In genomic region chr16:38395060-38395730, GRCm38 (mm10) we compare ENCODE assay signal across 26 mouse cellular contexts. TPM values are rescaled to one million over a fixed set of nuclear protein-coding genes. Genes with fewer than 3 reads are reported as not detected.
DNase-seq lines count a peak whose midpoint lies in the region; ATAC-seq and TF ChIP-seq lines count a peak whose summit lies in the region.
"Had no signal": no experiment of that assay in that cellular context is flagged by ENCODE, and none has a peak within 500 bp of the region (broad histone marks: within the 10 kb centered on the region; RNA-seq: fewer than 3 reads in every experiment).

No protein-coding gene starts in this region.

- DNase-seq in heart, embryonic 10.5 days (ENCODE audit: low spot score), result no peak
- peak; percentile 53 for DNase-seq in 416B (ENCODE audit: low read depth)
- DNase-seq in cerebellum, adult 11-12 months, result no peak
- DNase-seq in right cerebral cortex, postnatal 4 days, result no peak
- DNase-seq: adrenal gland, postnatal 36 days; cerebellum, adult 9-10 months; heart, postnatal 36 days; kidney, postnatal 4 days; layer of hippocampus, adult 9-11 months; lung, embryonic 14.5 days; lung, postnatal 4 days; midbrain, embryonic 14.5 days had no signal

- no peak overlapping the region for H3K27ac ChIP-seq in heart, embryonic 13.5 days (replicated peaks)
- no peak overlapping the region for H3K27ac ChIP-seq in heart, embryonic 10.5 days
- H3K27ac ChIP-seq in bone marrow, adult 2 months (ENCODE audit: control insufficient read depth, insufficient read depth, low read depth, low read length, poor library complexity), result peak overlapping the region; percentile 5; the same call in 1 of the 2 replicates
- H3K27ac ChIP-seq: embryonic facial prominence, embryonic 15.5 days; hindbrain, embryonic 14.5 days; intestine, embryonic 15.5 days; limb, embryonic 10.5 days had no signal

- no peak for ATAC-seq in heart, embryonic 13.5 days (ENCODE audit: extremely low read depth, insufficient number of reproducible peaks, low FRiP score, low TSS enrichment)
- peak; percentile 13 for ATAC-seq in megakaryocyte progenitor cell, adult 5-6 weeks (replicated peaks; ENCODE audit: poor library complexity)
- ATAC-seq in inflammation-experienced regulatory T-cells, adult 6 months, result no peak
- ATAC-seq: forebrain, embryonic 16.5 days had no signal

- H3K4me3 ChIP-seq in heart, embryonic 13.5 days, result no peak overlapping the region
- no peak overlapping the region for H3K4me3 ChIP-seq in heart, embryonic 10.5 days
- H3K4me3 ChIP-seq in bone marrow, adult 2 months (replicated peaks; ENCODE audit: control insufficient read depth, low read depth, low read length), result no peak overlapping the region
- H3K4me3 ChIP-seq: embryonic facial prominence, embryonic 15.5 days; intestine, embryonic 15.5 days; limb, embryonic 10.5 days had no signal

- H3K36me3 ChIP-seq in heart, embryonic 13.5 days, result no peaks in the 10 kb centered on the region
- H3K36me3 ChIP-seq in heart, embryonic 10.5 days, result no peaks in the 10 kb centered on the region
- H3K36me3 ChIP-seq: embryonic facial prominence, embryonic 15.5 days; intestine, embryonic 15.5 days; limb, embryonic 10.5 days had no signal

- H3K4me1 ChIP-seq in heart, embryonic 13.5 days, result peaks cover 34% of the 10 kb centered on the region
- H3K4me1 ChIP-seq in heart, embryonic 10.5 days, result peaks cover 17% of the 10 kb centered on the region
- H3K4me1 ChIP-seq in bone marrow, adult 2 months (ENCODE audit: control insufficient read depth, insufficient read depth, low read length), result peaks cover 4% of the 10 kb centered on the region; the same call in 1 of the 2 replicates

- no peak for TF ChIP-seq POLR2A in bone marrow, adult 2 months (IDR thresholded peaks at IDR 0.05; ENCODE audit: borderline replicate concordance, control insufficient read depth, low read depth, low read length)

- H3K9me3 ChIP-seq in heart, embryonic 13.5 days, result no peaks in the 10 kb centered on the region
- no peaks in the 10 kb centered on the region for H3K9me3 ChIP-seq in heart, embryonic 10.5 days
- H3K9me3 ChIP-seq: embryonic facial prominence, embryonic 15.5 days; intestine, embryonic 15.5 days; limb, embryonic 10.5 days had no signal

- WGBS in heart, embryonic 13.5 days, result 70% methylated on average over 6 of the region's 6 CpGs
- 64% methylated on average over 6 of the region's 6 CpGs for WGBS in heart, embryonic 10.5 days
- 32% methylated on average over 6 of the region's 6 CpGs for WGBS in bone marrow, adult 2 months

- H3K27me3 ChIP-seq in heart, embryonic 13.5 days (replicated peaks), result 0 out of 2 replicates have a peak, but pooled peaks cover 4% of the 10 kb centered on the region
- H3K27me3 ChIP-seq in heart, embryonic 10.5 days (ENCODE audit: insufficient read depth, poor library complexity, severe bottlenecking), result no peaks in the 10 kb centered on the region
- H3K27me3 ChIP-seq: embryonic facial prominence, embryonic 15.5 days; intestine, embryonic 15.5 days had no signal

- H3K9ac ChIP-seq in heart, embryonic 13.5 days, result 0 out of 2 replicates have a peak overlapping the region, but pooled peaks have one; percentile 5
- H3K9ac ChIP-seq: embryonic facial prominence, embryonic 15.5 days; hindbrain, embryonic 14.5 days; intestine, embryonic 15.5 days; lung, embryonic 14.5 days had no signal

- no peak overlapping the region for H3K4me2 ChIP-seq in heart, embryonic 13.5 days
- H3K4me2 ChIP-seq: embryonic facial prominence, embryonic 15.5 days; hindbrain, embryonic 14.5 days; intestine, embryonic 15.5 days had no signal

- no peak for TF ChIP-seq CTCF in bone marrow, adult 2 months (IDR thresholded peaks at IDR 0.05; ENCODE audit: control insufficient read depth, insufficient read depth, low read length)

RNA-seq across cellular contexts. Expression of gene Popdc2, which starts 33.2 kb away (rescaled TPM):
- polyA plus RNA-seq in heart, embryonic 13.5 days (2015; fragmentation: Nextera tagmentation; extraction: Ambion mirVana), result 298 and 317 TPM in 2 replicates
- 230 and 378 TPM in 2 replicates for polyA plus RNA-seq in heart, embryonic 10.5 days (2016; fragmentation: Nextera tagmentation; extraction: Ambion mirVana)
- polyA plus RNA-seq in bone marrow, adult 2 months (2011; ENCODE audit: insufficient read depth, insufficient read length, low replicate concordance, missing spikeins), result 12.5 and 20.9 TPM in 2 replicates
- 0.27 and 0.62 TPM in 2 replicates for total RNA-seq in megakaryocyte progenitor cell, adult 5-6 weeks (2015)
- not detected in 2 replicates for total RNA-seq in megakaryocyte progenitor cell, adult 5-6 weeks (2017)
- polyA plus RNA-seq in inflammation-experienced regulatory T-cells, adult 6 months (2017; shearing (Covaris generic)), result 10 to 100 TPM in 1 of 3 experiments, 1 to 10 TPM in 1, under 1 TPM in 1; 0.95 to 10.3 (median 2.3) TPM

RNA-seq across cellular contexts. Expression of gene Pla1a, which starts 37.8 kb away (rescaled TPM):
- polyA plus RNA-seq in heart, embryonic 13.5 days (2015; fragmentation: Nextera tagmentation; extraction: Ambion mirVana), result 0.37 and 0.69 TPM in 2 replicates
- 0.19 and 0.37 TPM in 2 replicates for polyA plus RNA-seq in heart, embryonic 10.5 days (2016; fragmentation: Nextera tagmentation; extraction: Ambion mirVana)
- polyA plus RNA-seq in bone marrow, adult 2 months (2011; ENCODE audit: insufficient read depth, insufficient read length, low replicate concordance, missing spikeins), result 1.5 TPM in 1 of 2 replicates, not detected in the other
- not detected in 2 replicates for total RNA-seq in megakaryocyte progenitor cell, adult 5-6 weeks (2015)
- not detected in 2 replicates for total RNA-seq in megakaryocyte progenitor cell, adult 5-6 weeks (2017)
- under 1 TPM in 1 of 3 experiments, not detected in 2; 0.30 TPM for polyA plus RNA-seq in inflammation-experienced regulatory T-cells, adult 6 months (2017; shearing (Covaris generic))

RNA-seq across cellular contexts. Expression of gene Gm21987, which starts 48.4 kb away (rescaled TPM):
- polyA plus RNA-seq in heart, embryonic 13.5 days (2015; fragmentation: Nextera tagmentation; extraction: Ambion mirVana), result 5.1 and 5.7 TPM in 2 replicates
- polyA plus RNA-seq in heart, embryonic 10.5 days (2016; fragmentation: Nextera tagmentation; extraction: Ambion mirVana), result 1.3 and 4.6 TPM in 2 replicates
- not detected in 2 replicates for polyA plus RNA-seq in bone marrow, adult 2 months (2011; ENCODE audit: insufficient read depth, insufficient read length, low replicate concordance, missing spikeins)
- total RNA-seq in megakaryocyte progenitor cell, adult 5-6 weeks (2015), result not detected in 2 replicates
- not detected in 2 replicates for total RNA-seq in megakaryocyte progenitor cell, adult 5-6 weeks (2017)
- not detected for polyA plus RNA-seq in inflammation-experienced regulatory T-cells, adult 6 months (2017; shearing (Covaris generic))
- total RNA-seq: ES-E14; gastrocnemius, adult 18-20 months; heart, postnatal 36 days; left cerebral cortex, adult 8-10 months; liver, adult 2 months had no signal
- polyA plus RNA-seq: embryonic facial prominence, embryonic 15.5 days; forebrain, embryonic 16.5 days; hindbrain, embryonic 14.5 days; kidney, embryonic 14.5 days; limb, embryonic 10.5 days; liver, adult 2 months; lung, embryonic 14.5 days; midbrain, embryonic 14.5 days had no signal

RNA-seq across cellular contexts. Expression of gene Cox17, which starts 48.4 kb away (rescaled TPM):
- polyA plus RNA-seq in heart, embryonic 13.5 days (2015; fragmentation: Nextera tagmentation; extraction: Ambion mirVana), result 237 and 277 TPM in 2 replicates
- polyA plus RNA-seq in heart, embryonic 10.5 days (2016; fragmentation: Nextera tagmentation; extraction: Ambion mirVana), result 287 and 339 TPM in 2 replicates
- 219 and 283 TPM in 2 replicates for polyA plus RNA-seq in bone marrow, adult 2 months (2011; ENCODE audit: insufficient read depth, insufficient read length, low replicate concordance, missing spikeins)
- 95.3 and 110 TPM in 2 replicates for total RNA-seq in megakaryocyte progenitor cell, adult 5-6 weeks (2015)
- 294 and 340 TPM in 2 replicates for total RNA-seq in megakaryocyte progenitor cell, adult 5-6 weeks (2017)
- polyA plus RNA-seq in inflammation-experienced regulatory T-cells, adult 6 months (2017; shearing (Covaris generic)), result 100 to 1,000 TPM; 213 to 395 (median 300) TPM

RNA-seq across cellular contexts. Expression of gene Maats1, which starts 53.3 kb away (rescaled TPM):
- polyA plus RNA-seq in heart, embryonic 13.5 days (2015; fragmentation: Nextera tagmentation; extraction: Ambion mirVana), result 0.16 TPM in 1 of 2 replicates, not detected in the other
- 0.06 and 0.12 TPM in 2 replicates for polyA plus RNA-seq in heart, embryonic 10.5 days (2016; fragmentation: Nextera tagmentation; extraction: Ambion mirVana)
- polyA plus RNA-seq in bone marrow, adult 2 months (2011; ENCODE audit: insufficient read depth, insufficient read length, low replicate concordance, missing spikeins), result not detected in 2 replicates
- not detected in 2 replicates for total RNA-seq in megakaryocyte progenitor cell, adult 5-6 weeks (2015)
- not detected in 2 replicates for total RNA-seq in megakaryocyte progenitor cell, adult 5-6 weeks (2017)
- under 1 TPM in 1 of 3 experiments, not detected in 2; 0.19 TPM for polyA plus RNA-seq in inflammation-experienced regulatory T-cells, adult 6 months (2017; shearing (Covaris generic))
- total RNA-seq: gastrocnemius, adult 18-20 months; heart, postnatal 36 days; liver, adult 2 months had no signal
- polyA plus RNA-seq: kidney, embryonic 14.5 days; limb, embryonic 10.5 days; liver, adult 2 months had no signal

Comparison
In these comparisons a context has a peak if more than half of its experiments do, and no peak if none do; other contexts are left out.
1. RNA of gene Popdc2, which starts 33.2 kb away (polyA plus RNA-seq): 298 to 317 TPM in heart, embryonic 13.5 days and 230 to 378 TPM in heart, embryonic 10.5 days; 12.5 to 20.9 TPM in bone marrow, adult 2 months and 0.95 to 10.3 TPM in inflammation-experienced regulatory T-cells, adult 6 months; every median in the first group is over 10 times any median in the second.